Mouse (Mus musculus) ES-E14 (cell line): ENCODE data around the gene Gmeb1.
A peak's percentile ranks its signal among the peaks of the same experiment; 100 is the strongest.

ENCODE experiments used
- HCFC1 ChIP-seq: IDR thresholded peaks from 2 replicates; pipeline ENCODE4 v1.6.1; 2012; ENCODE audit warnings: low read length, inconsistent platforms, borderline replicate concordance; ENCODE audit not compliant: insufficient read depth
- ZC3H11A ChIP-seq: IDR thresholded peaks from 2 replicates; pipeline ENCODE4 v1.6.1; 2012; ENCODE audit warnings: low read depth, mild to moderate bottlenecking, inconsistent platforms, low read length, borderline replicate concordance

- no peak for TF ChIP-seq ZC3H11A
- TF ChIP-seq HCFC1 = peak; percentile 96
Observed at GRCm38 (mm10) chr4:132308437-132309139, 47.2 kb upstream of the Gmeb1 start.
